Mouse (Mus musculus): ENCODE data around the gene Acoxl. TPM values are rescaled to one million over a fixed set of nuclear protein-coding genes. Genes with fewer than 3 reads are reported as not detected.

Acoxl gene
- polyA plus RNA-seq, 1 experiment from 2014 or later: 0.14 TPM

DNA sequence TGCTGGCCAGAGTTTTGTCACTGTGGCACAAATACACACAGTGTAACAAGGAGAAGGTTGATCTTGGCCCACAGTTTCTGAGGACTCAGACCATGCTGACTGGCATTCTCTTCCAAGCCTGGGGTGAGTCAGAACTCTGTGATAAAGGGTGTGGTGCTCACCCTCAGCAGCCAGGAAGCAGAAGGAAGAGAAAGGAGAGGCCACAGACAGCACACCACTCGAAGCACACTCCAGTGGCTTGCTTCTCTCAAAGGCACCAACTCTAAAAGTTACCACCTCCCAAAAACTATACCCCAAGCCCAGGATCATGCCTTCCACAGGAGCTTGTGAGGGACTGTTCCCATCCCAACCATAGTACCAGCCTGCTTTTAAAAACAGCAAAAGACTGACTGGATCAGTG lies 220.0 kb downstream of the Acoxl start:
- H3K36me3 ChIP-seq: no peaks in the 10 kb centered on the region
- H3K4me1 ChIP-seq: no peaks in the 10 kb centered on the region
- H3K4me3 ChIP-seq: no peak overlapping the region
- H3K27ac ChIP-seq (replicated peaks): no peak overlapping the region
- no peak for ATAC-seq (replicated peaks)
- H3K9ac ChIP-seq (replicated peaks): no peak overlapping the region
- H3K4me2 ChIP-seq (replicated peaks): no peak overlapping the region
- no peaks in the 10 kb centered on the region for H3K9me3 ChIP-seq
- no peaks in the 10 kb centered on the region for H3K27me3 ChIP-seq
- 64% methylated on average over 1 of the region's 1 CpGs for WGBS

DNA sequence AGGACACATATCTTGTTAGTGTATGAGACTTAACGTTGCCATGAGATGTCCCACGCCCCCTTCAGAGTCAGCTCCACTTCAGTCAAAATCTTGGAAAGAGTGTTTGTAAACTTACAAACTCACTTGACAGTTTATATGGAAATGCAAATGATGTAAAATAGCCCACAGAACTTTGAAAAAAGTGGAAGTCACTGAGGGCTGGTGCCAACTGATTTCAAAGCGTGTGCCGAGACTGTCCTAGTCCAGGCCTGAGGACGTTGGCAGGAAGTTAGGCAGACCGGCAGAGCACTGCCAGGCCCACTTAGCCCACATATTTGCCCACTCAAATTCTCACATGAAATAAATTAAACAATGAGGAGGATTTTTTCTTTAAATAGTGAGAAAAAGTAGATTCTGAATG lies 221.5 kb downstream of the Acoxl start:
- no peak overlapping the region for H3K9ac ChIP-seq (replicated peaks)
- H3K27me3 ChIP-seq: no peaks in the 10 kb centered on the region
- H3K27ac ChIP-seq (replicated peaks): no peak overlapping the region
- H3K36me3 ChIP-seq: no peaks in the 10 kb centered on the region
- 67% methylated on average over 6 of the region's 6 CpGs for WGBS
- H3K9me3 ChIP-seq: no peaks in the 10 kb centered on the region
- no peaks in the 10 kb centered on the region for H3K4me1 ChIP-seq
- no peak overlapping the region for H3K4me2 ChIP-seq (replicated peaks)
- ATAC-seq (replicated peaks): no peak
- H3K4me3 ChIP-seq: no peak overlapping the region

GRCm38 (mm10) chr2:128060680-128061287 lies 222.1 kb downstream of the Acoxl start:
- Histone ChIP-seq H3K4me1 (no peaks in the 10 kb centered on the region), H3K27ac (replicated peaks) (no peak overlapping the region), H3K36me3 (no peaks in the 10 kb centered on the region), H3K9ac (replicated peaks) (no peak overlapping the region), H3K27me3 (no peaks in the 10 kb centered on the region), H3K4me3 (no peak overlapping the region), H3K4me2 (replicated peaks) (no peak overlapping the region), H3K9me3 (no peaks in the 10 kb centered on the region)
- WGBS: 34% methylated on average over 6 of the region's 6 CpGs
- ATAC-seq (replicated peaks): no peak

DNA sequence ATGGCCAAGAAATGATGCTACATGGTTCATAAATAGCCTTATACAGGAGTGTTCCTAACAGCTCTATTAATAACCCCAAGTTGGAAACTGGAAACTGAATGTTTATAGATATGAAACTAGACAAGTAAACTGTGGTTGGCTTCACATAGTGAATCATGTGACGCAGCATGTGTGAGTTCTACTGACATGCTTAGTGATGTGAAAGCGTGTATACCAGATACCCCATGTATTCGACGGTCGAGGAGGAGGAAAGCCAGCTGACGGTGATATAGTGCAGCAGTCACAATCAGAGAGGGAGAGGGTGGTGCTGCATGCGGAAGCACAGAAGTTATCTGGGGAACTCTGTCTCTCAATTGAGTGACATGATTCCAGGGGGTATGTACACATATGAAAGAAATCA lies 222.8 kb downstream of the Acoxl start:
- no peak overlapping the region for H3K27ac ChIP-seq (replicated peaks)
- H3K9ac ChIP-seq (replicated peaks): no peak overlapping the region
- no peak overlapping the region for H3K4me2 ChIP-seq (replicated peaks)
- H3K36me3 ChIP-seq: no peaks in the 10 kb centered on the region
- WGBS: 90% methylated on average over 7 of the region's 7 CpGs
- H3K9me3 ChIP-seq: no peaks in the 10 kb centered on the region
- H3K4me1 ChIP-seq: no peaks in the 10 kb centered on the region
- H3K27me3 ChIP-seq: no peaks in the 10 kb centered on the region
- H3K4me3 ChIP-seq: no peak overlapping the region
- ATAC-seq (replicated peaks): no peak

DNA sequence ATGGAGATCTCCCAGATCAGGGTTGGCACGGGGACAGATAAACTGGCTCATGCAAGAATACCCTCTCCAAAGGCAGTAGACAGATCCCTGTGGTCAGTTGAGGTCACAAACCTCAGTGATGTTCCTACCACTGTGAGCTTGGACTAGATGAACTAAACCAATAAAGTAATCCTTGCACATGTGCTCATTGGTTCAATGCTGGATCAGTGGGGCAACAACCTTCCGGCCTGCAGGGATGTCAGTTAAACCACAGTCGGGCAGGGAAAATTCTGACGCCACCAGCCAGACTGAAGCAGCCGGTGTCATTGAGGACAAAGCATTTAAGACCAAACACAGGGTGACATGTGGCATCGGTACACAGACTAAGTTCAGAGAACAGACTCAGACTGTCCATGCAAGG lies 224.1 kb downstream of the Acoxl start:
- ATAC-seq (replicated peaks): no peak
- no peaks in the 10 kb centered on the region for H3K4me1 ChIP-seq
- 96% methylated on average over 6 of the region's 6 CpGs for WGBS
- H3K27me3 ChIP-seq: no peaks in the 10 kb centered on the region
- H3K4me3 ChIP-seq: no peak overlapping the region
- no peak overlapping the region for H3K4me2 ChIP-seq (replicated peaks)
- no peaks in the 10 kb centered on the region for H3K36me3 ChIP-seq
- H3K9me3 ChIP-seq: no peaks in the 10 kb centered on the region
- no peak overlapping the region for H3K9ac ChIP-seq (replicated peaks)
- no peak overlapping the region for H3K27ac ChIP-seq (replicated peaks)

- H3K36me3 ChIP-seq: no peaks in the 10 kb centered on the region
- ATAC-seq (replicated peaks): no peak
- 87% methylated on average over 2 of the region's 2 CpGs for WGBS
- H3K9ac ChIP-seq (replicated peaks): no peak overlapping the region
- no peak overlapping the region for H3K27ac ChIP-seq (replicated peaks)
- H3K9me3 ChIP-seq: no peaks in the 10 kb centered on the region
- no peaks in the 10 kb centered on the region for H3K4me1 ChIP-seq
- H3K27me3 ChIP-seq: no peaks in the 10 kb centered on the region
- no peak overlapping the region for H3K4me2 ChIP-seq (replicated peaks)
- no peak overlapping the region for H3K4me3 ChIP-seq
Observed at GRCm38 (mm10) chr2:128065013-128065412, 226.3 kb downstream of the Acoxl start.

- H3K4me2 ChIP-seq (replicated peaks): no peak overlapping the region
- ATAC-seq (replicated peaks): no peak
- WGBS: 91% methylated on average over 2 of the region's 2 CpGs
Observed at GRCm38 (mm10) chr2:128065576-128065975, 226.9 kb downstream of the Acoxl start.

GRCm38 (mm10) chr2:128067162-128067561 lies 228.5 kb downstream of the Acoxl start:
- Histone ChIP-seq H3K27ac (replicated peaks) (no peak overlapping the region), H3K4me2 (replicated peaks) (no peak overlapping the region), H3K36me3 (no peaks in the 10 kb centered on the region), H3K27me3 (no peaks in the 10 kb centered on the region), H3K4me1 (no peaks in the 10 kb centered on the region), H3K9ac (replicated peaks) (no peak overlapping the region), H3K4me3 (no peak overlapping the region), H3K9me3 (no peaks in the 10 kb centered on the region)
- ATAC-seq (replicated peaks): no peak
- WGBS: 84% methylated on average over 3 of the region's 3 CpGs

More at GRCm38 (mm10) chr2:128065576-128065975, 226.9 kb downstream of the Acoxl start:
- H3K4me1 ChIP-seq: no peaks in the 10 kb centered on the region
- no peaks in the 10 kb centered on the region for H3K27me3 ChIP-seq
- no peaks in the 10 kb centered on the region for H3K9me3 ChIP-seq
- H3K36me3 ChIP-seq: no peaks in the 10 kb centered on the region
- no peak overlapping the region for H3K27ac ChIP-seq (replicated peaks)
- H3K4me3 ChIP-seq: no peak overlapping the region
- H3K9ac ChIP-seq (replicated peaks): no peak overlapping the region

- ATAC-seq (replicated peaks): no peak
- no peak overlapping the region for H3K4me2 ChIP-seq (replicated peaks)
- H3K27me3 ChIP-seq: no peaks in the 10 kb centered on the region
- WGBS: 91% methylated on average over 7 of the region's 7 CpGs
- H3K9me3 ChIP-seq: no peaks in the 10 kb centered on the region
- no peaks in the 10 kb centered on the region for H3K36me3 ChIP-seq
- no peak overlapping the region for H3K4me3 ChIP-seq
- no peak overlapping the region for H3K27ac ChIP-seq (replicated peaks)
- H3K4me1 ChIP-seq: no peaks in the 10 kb centered on the region
- no peak overlapping the region for H3K9ac ChIP-seq (replicated peaks)
Observed at GRCm38 (mm10) chr2:128067596-128067995, 228.9 kb downstream of the Acoxl start.

- Histone ChIP-seq H3K4me1 (no peaks in the 10 kb centered on the region), H3K27me3 (no peaks in the 10 kb centered on the region), H3K9ac (replicated peaks) (no peak overlapping the region), H3K9me3 (no peaks in the 10 kb centered on the region), H3K4me3 (no peak overlapping the region), H3K4me2 (replicated peaks) (no peak overlapping the region), H3K36me3 (no peaks in the 10 kb centered on the region), H3K27ac (replicated peaks) (no peak overlapping the region)
- ATAC-seq (replicated peaks): no peak
- WGBS: 81% methylated on average over 4 of the region's 4 CpGs
Observed at GRCm38 (mm10) chr2:128068176-128068575, 229.5 kb downstream of the Acoxl start.

GRCm38 (mm10) chr2:128069025-128069424 lies 230.3 kb downstream of the Acoxl start:
- ATAC-seq (replicated peaks): no peak
- H3K9ac ChIP-seq (replicated peaks): no peak overlapping the region
- H3K36me3 ChIP-seq: no peaks in the 10 kb centered on the region
- H3K27me3 ChIP-seq: no peaks in the 10 kb centered on the region
- no peak overlapping the region for H3K27ac ChIP-seq (replicated peaks)
- H3K4me3 ChIP-seq: no peak overlapping the region
- H3K9me3 ChIP-seq: no peaks in the 10 kb centered on the region
- H3K4me1 ChIP-seq: no peaks in the 10 kb centered on the region
- 61% methylated on average over 2 of the region's 2 CpGs for WGBS
- H3K4me2 ChIP-seq (replicated peaks): no peak overlapping the region

GRCm38 (mm10) chr2:128071791-128072190 lies 233.1 kb downstream of the Acoxl start:
- 86% methylated on average over 7 of the region's 7 CpGs for WGBS
- ATAC-seq (replicated peaks): no peak
- H3K9me3 ChIP-seq: no peaks in the 10 kb centered on the region

GRCm38 (mm10) chr2:128072944-128073343 lies 234.3 kb downstream of the Acoxl start:
- Histone ChIP-seq H3K27ac (replicated peaks) (no peak overlapping the region), H3K27me3 (no peaks in the 10 kb centered on the region), H3K9me3 (no peaks in the 10 kb centered on the region), H3K4me3 (no peak overlapping the region), H3K36me3 (no peaks in the 10 kb centered on the region), H3K4me1 (no peaks in the 10 kb centered on the region), H3K4me2 (replicated peaks) (no peak overlapping the region), H3K9ac (replicated peaks) (no peak overlapping the region)
- ATAC-seq (replicated peaks): no peak
- WGBS: 72% methylated on average over 5 of the region's 5 CpGs

More at GRCm38 (mm10) chr2:128071791-128072190, 233.1 kb downstream of the Acoxl start:
- Histone ChIP-seq H3K27me3 (no peaks in the 10 kb centered on the region), H3K4me3 (no peak overlapping the region), H3K27ac (replicated peaks) (no peak overlapping the region), H3K4me2 (replicated peaks) (no peak overlapping the region), H3K36me3 (no peaks in the 10 kb centered on the region), H3K4me1 (no peaks in the 10 kb centered on the region), H3K9ac (replicated peaks) (no peak overlapping the region)

Data from forebrain, embryonic 15.5 days (tissue).